Mouse (Mus musculus) MEL (cell line): Measurements from ENCODE around the gene Cd5. TPM values are rescaled to one million over a fixed set of nuclear protein-coding genes. Genes with fewer than 3 reads are reported as not detected.

Experiments used
- DNase-seq: peaks from one replicate; pipeline ENCODE4 v3.0.0; 2011; ENCODE audit warnings: low read depth, low spot score
- H3K27ac ChIP-seq: 2 replicates; pipeline ENCODE4 v1.5.1; 2012; ENCODE audit warnings: low read depth, mild to moderate bottlenecking, control low read depth, low read length, moderate library complexity; ENCODE audit not compliant: control insufficient read depth
- H3K27me3 ChIP-seq, 2 experiments: fragments of 150-350 bp in 1 of 2; sonication (generic) in 1 of 2; 2 replicates each; pipeline ENCODE4 v1.6.1; 2012; ENCODE audit warnings: low read length in 2 of 2, mild to moderate bottlenecking in 2 of 2, improper control_type of control experiment in 1 of 2, moderate library complexity in 1 of 2; ENCODE audit not compliant: insufficient read depth in 2 of 2, control insufficient read depth in 1 of 2
- H3K36me3 ChIP-seq, 2 experiments: 2 replicates each; pipeline ENCODE4 v1.6.1; 2012 to 2014; ENCODE audit warnings: low read length in 2 of 2, improper control_type of control experiment in 1 of 2, inconsistent platforms in 1 of 2, mild to moderate bottlenecking in 1 of 2; ENCODE audit not compliant: insufficient read depth in 2 of 2, control insufficient read depth in 1 of 2
- H3K4me1 ChIP-seq, 2 experiments: fragments of 150-350 bp in 1 of 2; sonication (generic) in 1 of 2; 2 replicates each; pipeline ENCODE4 v1.6.1; 2012; ENCODE audit warnings: low read length in 2 of 2, improper control_type of control experiment in 1 of 2, mild to moderate bottlenecking in 1 of 2; ENCODE audit not compliant: insufficient read depth in 2 of 2, control insufficient read depth in 1 of 2
- H3K4me3 ChIP-seq, 2 experiments: fragments of 150-350 bp in 1 of 2; sonication (generic) in 1 of 2; 2 replicates each; pipeline ENCODE4 v1.5.1; 2012; ENCODE audit warnings: low read depth in 2 of 2, low read length in 2 of 2, mild to moderate bottlenecking in 2 of 2, moderate library complexity in 2 of 2, control low read depth in 1 of 2, improper control_type of control experiment in 1 of 2; ENCODE audit not compliant: control insufficient read depth in 1 of 2, insufficient read depth in 1 of 2
- H3K79me2 ChIP-seq: 2 replicates; pipeline ENCODE4 v1.6.1; 2012; ENCODE audit warnings: mild to moderate bottlenecking, low read length, moderate library complexity; ENCODE audit not compliant: control insufficient read depth, poor library complexity, insufficient read depth
- H3K9ac ChIP-seq: 2 replicates; pipeline ENCODE4 v1.6.1; 2012; ENCODE audit warnings: low read depth, mild to moderate bottlenecking, control low read depth, low read length, moderate library complexity; ENCODE audit not compliant: control insufficient read depth, poor library complexity, severe bottlenecking
- H3K9me3 ChIP-seq: fragments of 150-350 bp; sonication (generic); replicated peaks from 2 replicates; pipeline ENCODE4 v1.6.1; 2012; ENCODE audit warnings: mild to moderate bottlenecking, low read length, improper control_type of control experiment, moderate library complexity; ENCODE audit not compliant: insufficient read depth
- BHLHE40 ChIP-seq: IDR thresholded peaks from 2 replicates; pipeline ENCODE4 v1.6.1; 2012; ENCODE audit warnings: low read depth, mild to moderate bottlenecking, inconsistent platforms, low read length, improper control_type of control experiment, borderline replicate concordance
- E2F4 ChIP-seq: IDR thresholded peaks from 2 replicates; pipeline ENCODE4 v1.6.1; 2011; ENCODE audit warnings: low read depth, low read length, improper control_type of control experiment, borderline replicate concordance
- ELF1 ChIP-seq: IDR thresholded peaks from 2 replicates; pipeline ENCODE4 v1.6.1; 2014; ENCODE audit warnings: low read depth, mild to moderate bottlenecking, inconsistent platforms, low read length, improper control_type of control experiment, moderate library complexity
- EP300 ChIP-seq, 2 experiments: IDR thresholded peaks; 2 replicates each; pipeline ENCODE4 v1.6.1; 2011; ENCODE audit warnings: improper control_type of control experiment in 2 of 2, low read length in 2 of 2, low read depth in 1 of 2, mild to moderate bottlenecking in 1 of 2
- ETS1 ChIP-seq: IDR thresholded peaks from 2 replicates; pipeline ENCODE4 v1.6.1; 2012; ENCODE audit warnings: low read depth, mild to moderate bottlenecking, inconsistent platforms, low read length, improper control_type of control experiment, moderate library complexity
- GABPA ChIP-seq: IDR thresholded peaks from 2 replicates; pipeline ENCODE4 v1.6.1; 2012; ENCODE audit warnings: low read depth, mild to moderate bottlenecking, inconsistent platforms, low read length, improper control_type of control experiment, moderate library complexity
- HCFC1 ChIP-seq: IDR thresholded peaks from 2 replicates; pipeline ENCODE4 v1.6.1; 2012; ENCODE audit warnings: low read depth, mild to moderate bottlenecking, inconsistent platforms, low read length, improper control_type of control experiment, moderate library complexity
- MAX ChIP-seq: IDR thresholded peaks from 2 replicates; pipeline ENCODE4 v1.6.1; 2011; ENCODE audit warnings: low read length, improper control_type of control experiment
- MAZ ChIP-seq: IDR thresholded peaks from 2 replicates; pipeline ENCODE4 v1.6.1; 2012; ENCODE audit warnings: low read depth, mild to moderate bottlenecking, inconsistent platforms, low read length, improper control_type of control experiment
- MEF2A ChIP-seq: IDR thresholded peaks from 2 replicates; pipeline ENCODE4 v1.6.1; 2014; ENCODE audit warnings: low read depth, mild to moderate bottlenecking, inconsistent platforms, low read length, improper control_type of control experiment; ENCODE audit not compliant: poor library complexity, insufficient replicate concordance, severe bottlenecking; ENCODE audit errors: extremely low read depth
- MYB ChIP-seq: IDR thresholded peaks from 2 replicates; pipeline ENCODE4 v1.6.1; 2011; ENCODE audit warnings: mild to moderate bottlenecking, low read depth, low read length, improper control_type of control experiment
- NELFE ChIP-seq: IDR thresholded peaks from 2 replicates; pipeline ENCODE4 v1.6.1; 2011; ENCODE audit warnings: low read depth, low read length, improper control_type of control experiment
- NRF1 ChIP-seq: IDR thresholded peaks from 2 replicates; pipeline ENCODE4 v1.6.1; 2014; ENCODE audit warnings: low read depth, mild to moderate bottlenecking, inconsistent platforms, low read length, improper control_type of control experiment, moderate library complexity; ENCODE audit not compliant: poor library complexity, insufficient read depth, severe bottlenecking
- POLR2AphosphoS2 ChIP-seq: IDR thresholded peaks from 2 replicates; pipeline ENCODE4 v1.6.1; 2011; ENCODE audit warnings: low read length, improper control_type of control experiment
- SIN3A ChIP-seq: IDR thresholded peaks from 2 replicates; pipeline ENCODE4 v1.6.1; 2012; ENCODE audit warnings: low read length, improper control_type of control experiment, inconsistent platforms
- SMC3 ChIP-seq: IDR thresholded peaks from 2 replicates; pipeline ENCODE4 v1.6.1; 2011; ENCODE audit warnings: low read depth, low read length, improper control_type of control experiment
- TAL1 ChIP-seq: IDR thresholded peaks from 2 replicates; pipeline ENCODE4 v1.6.1; 2012; ENCODE audit warnings: mild to moderate bottlenecking, inconsistent platforms, low read length, moderate library complexity, mixed read lengths
- USF1 ChIP-seq: IDR thresholded peaks from 2 replicates; pipeline ENCODE4 v1.6.1; 2014; ENCODE audit warnings: low read depth, mild to moderate bottlenecking, inconsistent platforms, low read length, improper control_type of control experiment, moderate library complexity
- USF2 ChIP-seq, 2 experiments: IDR thresholded peaks; 2 replicates each; pipeline ENCODE4 v1.6.1; 2011 to 2012; ENCODE audit warnings: improper control_type of control experiment in 2 of 2, low read length in 2 of 2, borderline replicate concordance in 1 of 2, inconsistent platforms in 1 of 2, low read depth in 1 of 2, mild to moderate bottlenecking in 1 of 2; ENCODE audit not compliant: insufficient read depth in 1 of 2
- ZNF384 ChIP-seq: IDR thresholded peaks from 2 replicates; pipeline ENCODE4 v1.6.1; 2012; ENCODE audit warnings: low read depth, mild to moderate bottlenecking, inconsistent platforms, low read length, improper control_type of control experiment
- polyA plus RNA-seq, 2 experiments: library from polyadenylated mRNA; stranded (reverse) in 1 of 2; unstranded in 1 of 2; fragments of >175 nt in 1 of 2; fragments of >200 nt in 1 of 2; gene quantifications; 2 replicates each; pipeline versions ENCODE4 v1.2.1 to v1.2.4; 2012; ENCODE audit warnings: low replicate concordance in 2 of 2, low read depth in 1 of 2; ENCODE audit not compliant: insufficient read length in 2 of 2, insufficient read depth in 1 of 2, missing spikeins in 1 of 2
- total RNA-seq: library from RNA; depleted of rRNA; stranded (reverse); fragments of 300-350 nt; gene quantifications from 2 replicates; pipeline ENCODE4 v1.2.3, GENCODE M21; 2012

The Cd5 gene
- total and polyA plus RNA-seq, 3 experiments: not detected

DNA sequence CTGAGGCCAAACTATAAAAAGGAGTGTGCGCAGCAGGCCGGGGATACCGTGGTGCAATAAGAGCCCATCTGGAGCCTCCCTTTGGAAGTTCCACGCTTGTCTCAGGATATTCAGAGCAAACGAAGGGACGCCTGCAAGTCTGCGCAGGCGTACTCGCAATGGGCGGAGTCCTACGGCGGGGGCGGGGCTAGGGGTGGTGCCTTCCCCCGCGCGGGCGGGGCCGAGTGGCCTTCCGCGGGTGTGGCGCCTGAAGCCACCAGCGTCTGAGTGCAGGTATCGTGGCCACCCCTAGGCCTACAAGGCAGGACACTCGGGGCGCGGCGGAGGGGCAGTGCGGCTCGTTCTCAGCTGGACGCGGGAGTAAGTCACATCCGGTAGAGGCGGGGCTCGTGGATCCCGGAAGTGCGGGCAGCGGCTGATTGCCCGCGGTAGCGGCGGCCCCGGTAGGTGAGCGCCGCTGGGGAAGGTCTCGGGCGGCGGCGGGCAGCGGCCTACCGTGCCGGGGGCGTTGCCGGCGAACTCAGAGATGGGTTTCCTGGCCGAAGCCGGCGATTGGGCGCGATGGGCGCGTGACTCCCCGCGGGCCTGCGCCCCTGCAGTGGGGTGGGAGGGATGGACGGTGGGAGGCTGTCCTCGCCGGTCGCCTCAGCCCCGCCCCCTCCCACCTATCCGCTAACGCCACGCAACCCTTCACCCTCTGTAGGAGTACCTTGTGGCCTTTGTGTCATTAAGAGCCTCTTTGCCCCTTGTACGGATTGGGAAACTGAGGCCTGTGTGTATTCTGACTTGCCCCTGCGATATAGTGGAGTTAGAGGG, 50.1 kb downstream of the Cd5 start, which contains the start of gene Vps37c (continued):
- TF ChIP-seq USF2 (IDR thresholded peaks at IDR 0.05; ENCODE audit: borderline replicate concordance in 1 of 2, insufficient read depth in 1 of 2, low read depth in 1 of 2, low read length in 2 of 2) (0 out of 4 replicates have a peak, but pooled peaks of 1 of the 2 experiments have one; percentile 52), MEF2A (no peak), POLR2AphosphoS2 (0 out of 2 replicates have a peak, but pooled peaks have one; percentile 41), BHLHE40 (no peak), GABPA (no peak), ETS1 (no peak), SMC3 (no peak), E2F4 (no peak), USF1 (peak; percentile 93), MAZ (no peak), SIN3A (peak; percentile 60), TAL1 (no peak)

DNA sequence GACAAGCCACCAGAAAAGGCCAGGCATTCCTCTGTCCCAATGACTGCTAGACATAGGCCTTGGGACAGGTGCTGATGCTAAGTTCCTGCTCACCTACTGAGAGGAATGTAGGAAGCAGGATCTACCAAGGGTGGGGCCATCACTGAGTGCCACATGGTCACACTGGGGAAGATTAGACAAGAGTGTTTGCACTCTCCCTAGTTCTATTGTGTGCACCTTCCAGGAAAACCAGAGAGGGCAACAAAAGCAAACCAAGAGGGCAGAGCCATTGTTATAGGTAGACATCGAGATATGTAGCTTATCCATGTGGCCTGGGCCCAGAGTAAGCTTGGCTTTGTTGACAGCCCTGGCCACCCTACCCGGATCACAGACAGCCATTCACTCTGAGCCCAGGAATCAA, 53.1 kb downstream of the Cd5 start:
- H3K36me3 ChIP-seq: peaks cover 0 to 13% of the 10 kb centered on the region in 2 experiments; a peak in 2 of 4 replicates
- TF ChIP-seq MEF2A (no peak), ZNF384 (no peak), MYB (no peak), MAX (no peak), NELFE (no peak), ELF1 (no peak), EP300 (IDR thresholded peaks at IDR 0.05; ENCODE audit: low read depth in 1 of 2, low read length in 2 of 2) (no peak), HCFC1 (no peak), NRF1 (no peak)
- TF ChIP-seq, all 39 proteins: peak for 0
- Histone ChIP-seq H3K27ac (no peak overlapping the region), H3K4me1 (peaks cover 2 to 11% of the 10 kb centered on the region in 2 experiments), H3K9ac (no peak overlapping the region), H3K27me3 (peaks cover 18 to 20% of the 10 kb centered on the region in 2 experiments), H3K9me3 (no peaks in the 10 kb centered on the region), H3K79me2 (peaks cover 16% of the 10 kb centered on the region), H3K4me3 (no peak overlapping the region)
- no peak for DNase-seq
